Mouse (Mus musculus): ENCODE results near the gene Dnmt3c. TPM values are rescaled to one million over a fixed set of nuclear protein-coding genes. Genes with fewer than 3 reads are reported as not detected.
A peak's percentile ranks its signal among the peaks of the same experiment; 100 is the strongest.
"Not testable (repeated sequence)": the region's sequence is repeated elsewhere in the genome, so short reads cannot be mapped to it uniquely, and the experiment has no call there.

Dnmt3c gene
- polyA plus RNA-seq, 1 experiment from 2014 or later = not detected

GRCm38 (mm10) chr2:153675364-153675763 lies 21.1 kb upstream of the Dnmt3c start:
- not testable (repeated sequence) for H3K4me2 ChIP-seq; H3K9ac ChIP-seq (replicated peaks); H3K4me1 ChIP-seq (replicated peaks); H3K27ac ChIP-seq; H3K9me3 ChIP-seq; ATAC-seq (ENCODE audit: insufficient number of reproducible peaks, insufficient read depth, low FRiP score, low TSS enrichment, low read depth); H3K4me3 ChIP-seq (replicated peaks); H3K27me3 ChIP-seq
- H3K36me3 ChIP-seq = peaks cover 53% of the 10 kb centered on the region
- WGBS = 78% methylated on average over 1 of the region's 1 CpGs

- no peak overlapping the region for H3K9ac ChIP-seq (replicated peaks)
- peaks cover 62% of the 10 kb centered on the region for H3K36me3 ChIP-seq
- H3K4me3 ChIP-seq (replicated peaks) = no peak overlapping the region
- WGBS = 86% methylated on average over 6 of the region's 6 CpGs
- no peak overlapping the region for H3K4me2 ChIP-seq
- no peak for ATAC-seq (ENCODE audit: insufficient number of reproducible peaks, insufficient read depth, low FRiP score, low TSS enrichment, low read depth)
- H3K9me3 ChIP-seq = 0 out of 2 replicates have a peak, but pooled peaks cover 4% of the 10 kb centered on the region
- no peaks in the 10 kb centered on the region for H3K4me1 ChIP-seq (replicated peaks)
- H3K27ac ChIP-seq = no peak overlapping the region
- no peaks in the 10 kb centered on the region for H3K27me3 ChIP-seq
Observed at GRCm38 (mm10) chr2:153676944-153677343, 19.5 kb upstream of the Dnmt3c start.

- H3K9ac ChIP-seq (replicated peaks) = no peak overlapping the region
- ATAC-seq (ENCODE audit: insufficient number of reproducible peaks, insufficient read depth, low FRiP score, low TSS enrichment, low read depth) = no peak
- H3K4me2 ChIP-seq = no peak overlapping the region
- 86% methylated on average over 7 of the region's 7 CpGs for WGBS
- H3K27me3 ChIP-seq = no peaks in the 10 kb centered on the region
- H3K4me3 ChIP-seq (replicated peaks) = no peak overlapping the region
- no peak overlapping the region for H3K27ac ChIP-seq
- H3K4me1 ChIP-seq (replicated peaks) = no peaks in the 10 kb centered on the region
- H3K9me3 ChIP-seq = 0 out of 2 replicates have a peak, but pooled peaks cover 4% of the 10 kb centered on the region
- peaks cover 59% of the 10 kb centered on the region for H3K36me3 ChIP-seq
Observed at GRCm38 (mm10) chr2:153677550-153677949, 18.9 kb upstream of the Dnmt3c start.

GRCm38 (mm10) chr2:153679959-153680358 lies 16.5 kb upstream of the Dnmt3c start:
- 0 out of 2 replicates have a peak, but pooled peaks cover 4% of the 10 kb centered on the region for H3K9me3 ChIP-seq
- WGBS = 91% methylated on average over 1 of the region's 1 CpGs
- no peak overlapping the region for H3K4me2 ChIP-seq
- no peak for ATAC-seq (ENCODE audit: insufficient number of reproducible peaks, insufficient read depth, low FRiP score, low TSS enrichment, low read depth)
- no peaks in the 10 kb centered on the region for H3K27me3 ChIP-seq
- H3K9ac ChIP-seq (replicated peaks) = no peak overlapping the region
- H3K36me3 ChIP-seq = peaks cover 48% of the 10 kb centered on the region
- no peaks in the 10 kb centered on the region for H3K4me1 ChIP-seq (replicated peaks)
- H3K27ac ChIP-seq = no peak overlapping the region
- H3K4me3 ChIP-seq (replicated peaks) = no peak overlapping the region

- not testable (repeated sequence) for H3K4me3 ChIP-seq (replicated peaks); H3K4me2 ChIP-seq; H3K9me3 ChIP-seq; H3K4me1 ChIP-seq (replicated peaks); ATAC-seq (ENCODE audit: insufficient number of reproducible peaks, insufficient read depth, low FRiP score, low TSS enrichment, low read depth); H3K9ac ChIP-seq (replicated peaks); H3K27me3 ChIP-seq; H3K27ac ChIP-seq; H3K36me3 ChIP-seq
- 87% methylated on average over 6 of the region's 7 CpGs for WGBS
Observed at GRCm38 (mm10) chr2:153693413-153693812, 3.0 kb upstream of the Dnmt3c start.

GRCm38 (mm10) chr2:153694462-153695085 lies 1.9 kb upstream of the Dnmt3c start:
- ATAC-seq (ENCODE audit: insufficient number of reproducible peaks, insufficient read depth, low FRiP score, low TSS enrichment, low read depth) = no peak
- no peaks in the 10 kb centered on the region for H3K27me3 ChIP-seq
- no peak overlapping the region for H3K4me3 ChIP-seq (replicated peaks)
- H3K9me3 ChIP-seq = no peaks in the 10 kb centered on the region
- WGBS = 63% methylated on average over 19 of the region's 19 CpGs
- H3K36me3 ChIP-seq = no peaks in the 10 kb centered on the region
- H3K27ac ChIP-seq = no peak overlapping the region
- H3K4me1 ChIP-seq (replicated peaks) = no peaks in the 10 kb centered on the region
- H3K4me2 ChIP-seq = no peak overlapping the region
- H3K9ac ChIP-seq (replicated peaks) = no peak overlapping the region

GRCm38 (mm10) chr2:153703389-153703788 lies 6.9 kb downstream of the Dnmt3c start:
- H3K4me2 ChIP-seq = no peak overlapping the region
- no peaks in the 10 kb centered on the region for H3K36me3 ChIP-seq
- H3K4me1 ChIP-seq (replicated peaks) = no peaks in the 10 kb centered on the region
- ATAC-seq (ENCODE audit: insufficient number of reproducible peaks, insufficient read depth, low FRiP score, low TSS enrichment, low read depth) = no peak
- WGBS = 37% methylated on average over 6 of the region's 6 CpGs
- no peaks in the 10 kb centered on the region for H3K27me3 ChIP-seq
- H3K9me3 ChIP-seq = no peaks in the 10 kb centered on the region
- no peak overlapping the region for H3K27ac ChIP-seq
- no peak overlapping the region for H3K9ac ChIP-seq (replicated peaks)
- H3K4me3 ChIP-seq (replicated peaks) = no peak overlapping the region

GRCm38 (mm10) chr2:153710701-153711330 lies 14.4 kb downstream of the Dnmt3c start:
- Histone ChIP-seq H3K4me1 (replicated peaks) (peaks cover 11% of the 10 kb centered on the region), H3K9me3 (no peaks in the 10 kb centered on the region), H3K27ac (no peak overlapping the region), H3K9ac (replicated peaks) (no peak overlapping the region), H3K27me3 (no peaks in the 10 kb centered on the region), H3K4me3 (replicated peaks) (no peak overlapping the region), H3K4me2 (no peak overlapping the region), H3K36me3 (no peaks in the 10 kb centered on the region)
- no peak for ATAC-seq (ENCODE audit: insufficient number of reproducible peaks, insufficient read depth, low FRiP score, low TSS enrichment, low read depth)
- 50% methylated on average over 8 of the region's 8 CpGs for WGBS

- Histone ChIP-seq H3K4me2 (no peak overlapping the region), H3K4me1 (replicated peaks) (peaks cover 11% of the 10 kb centered on the region), H3K27me3 (no peaks in the 10 kb centered on the region), H3K9me3 (no peaks in the 10 kb centered on the region), H3K36me3 (no peaks in the 10 kb centered on the region), H3K9ac (replicated peaks) (no peak overlapping the region), H3K27ac (peak overlapping the region; percentile 62), H3K4me3 (replicated peaks) (no peak overlapping the region)
- ATAC-seq (ENCODE audit: insufficient number of reproducible peaks, insufficient read depth, low FRiP score, low TSS enrichment, low read depth) = no peak
- 50% methylated on average over 3 of the region's 3 CpGs for WGBS
Observed at GRCm38 (mm10) chr2:153712646-153713091, 16.2 kb downstream of the Dnmt3c start.

GRCm38 (mm10) chr2:153713227-153713626 lies 16.8 kb downstream of the Dnmt3c start:
- Histone ChIP-seq H3K27ac (peak overlapping the region; percentile 62), H3K36me3 (no peaks in the 10 kb centered on the region), H3K4me2 (no peak overlapping the region), H3K4me3 (replicated peaks) (no peak overlapping the region), H3K4me1 (replicated peaks) (peaks cover 11% of the 10 kb centered on the region), H3K9ac (replicated peaks) (no peak overlapping the region), H3K9me3 (no peaks in the 10 kb centered on the region), H3K27me3 (no peaks in the 10 kb centered on the region)
- ATAC-seq (ENCODE audit: insufficient number of reproducible peaks, insufficient read depth, low FRiP score, low TSS enrichment, low read depth) = 0 out of 2 replicates have a peak, but pooled peaks have one; percentile 47
- 59% methylated on average over 4 of the region's 4 CpGs for WGBS

GRCm38 (mm10) chr2:153717861-153718260 lies 21.4 kb downstream of the Dnmt3c start:
- H3K36me3 ChIP-seq; H3K4me3 ChIP-seq (replicated peaks); H3K27me3 ChIP-seq; H3K27ac ChIP-seq; ATAC-seq (ENCODE audit: insufficient number of reproducible peaks, insufficient read depth, low FRiP score, low TSS enrichment, low read depth); H3K9me3 ChIP-seq; H3K9ac ChIP-seq (replicated peaks); H3K4me1 ChIP-seq (replicated peaks); H3K4me2 ChIP-seq: not testable (repeated sequence)
- WGBS = 71% methylated on average over 3 of the region's 3 CpGs

GRCm38 (mm10) chr2:153723098-153723497 lies 26.6 kb downstream of the Dnmt3c start:
- 55% methylated on average over 1 of the region's 1 CpGs for WGBS
- ATAC-seq (ENCODE audit: insufficient number of reproducible peaks, insufficient read depth, low FRiP score, low TSS enrichment, low read depth) = no peak
- H3K27me3 ChIP-seq = no peaks in the 10 kb centered on the region
- H3K4me1 ChIP-seq (replicated peaks) = no peaks in the 10 kb centered on the region
- H3K4me2 ChIP-seq = no peak overlapping the region
- no peak overlapping the region for H3K9ac ChIP-seq (replicated peaks)
- no peaks in the 10 kb centered on the region for H3K9me3 ChIP-seq
- H3K36me3 ChIP-seq = no peaks in the 10 kb centered on the region
- no peak overlapping the region for H3K27ac ChIP-seq
- H3K4me3 ChIP-seq (replicated peaks) = no peak overlapping the region

Measured in limb, embryonic 12.5 days (tissue).